Mouse (Mus musculus) heart, postnatal 10 days (tissue): ENCODE results near the gene Slc24a5. TPM values are rescaled to one million over a fixed set of nuclear protein-coding genes. Genes with fewer than 3 reads are reported as not detected.
A peak's percentile ranks its signal among the peaks of the same experiment; 100 is the strongest.
"Not testable (repeated sequence)": the region's sequence is repeated elsewhere in the genome, so short reads cannot be mapped to it uniquely, and the experiment has no call there.

Source experiments
- DNase-seq, 2 experiments: peaks; one replicate each; pipeline ENCODE4 v3.0.0; 2021
- intact Hi-C: fragments of 180-260 bp; cut with DNase I; formaldehyde crosslinking; loops from one replicate; pipeline ENCODE4 v1.15.1; 2025
- total RNA-seq, 2 experiments: library from RNA; stranded (reverse); gene quantifications; 2 replicates each; pipeline ENCODE4 v1.2.3; 2021

The Slc24a5 gene
- total RNA-seq: 1 to 10 TPM in 1 of 2 experiments, under 1 TPM in 1; 0.89 to 1.5 TPM

DNA sequence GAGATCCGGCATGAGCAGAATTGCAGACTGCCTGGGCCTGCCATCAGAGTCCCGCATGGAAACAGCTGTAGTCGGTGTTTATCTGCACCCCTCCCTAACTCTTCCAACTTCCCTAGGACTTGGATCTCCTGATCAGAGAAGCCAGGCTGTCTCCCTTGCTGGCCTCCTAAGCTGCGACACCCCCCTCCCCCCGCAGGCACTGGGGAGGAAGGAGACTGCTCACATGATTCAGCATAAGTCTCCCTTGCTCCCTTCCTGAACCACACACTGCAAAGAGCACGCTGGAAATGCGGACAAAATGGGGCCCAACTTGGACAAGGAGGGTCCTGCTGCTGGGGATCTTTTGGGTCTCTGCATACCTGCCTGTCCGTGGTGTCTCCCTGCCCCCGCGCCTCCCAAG is at the start of gene Slc24a5:
Slc24a5 (plus strand) TSS at position 231 of the 400 bp plus-strand sequence.
- intact Hi-C loops: no loop called here
- peak; percentile 33 to 37 for DNase-seq

DNA sequence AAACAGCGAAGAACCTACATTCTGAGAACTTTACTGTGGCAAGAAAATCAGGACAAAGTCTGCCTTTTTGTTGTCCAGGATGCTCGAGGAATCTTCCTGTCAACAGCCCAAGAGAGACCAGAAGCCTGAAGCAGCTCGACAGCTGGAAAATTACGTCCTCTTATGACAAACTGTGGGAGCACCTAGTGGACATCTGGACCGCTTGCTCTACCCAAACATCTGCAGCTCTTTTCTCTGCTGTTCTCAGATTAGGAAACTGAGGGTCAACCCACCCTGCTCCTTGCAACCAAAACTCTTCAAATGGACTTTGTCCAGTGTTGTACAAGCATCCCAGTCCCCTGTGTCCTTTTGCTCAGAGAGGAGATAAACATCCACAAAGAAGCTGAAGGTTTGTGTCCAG is 43.5 kb upstream of the Slc24a5 start:
- DNase-seq: peak; percentile 58 to 62
- intact Hi-C loops: no loop called here

DNA sequence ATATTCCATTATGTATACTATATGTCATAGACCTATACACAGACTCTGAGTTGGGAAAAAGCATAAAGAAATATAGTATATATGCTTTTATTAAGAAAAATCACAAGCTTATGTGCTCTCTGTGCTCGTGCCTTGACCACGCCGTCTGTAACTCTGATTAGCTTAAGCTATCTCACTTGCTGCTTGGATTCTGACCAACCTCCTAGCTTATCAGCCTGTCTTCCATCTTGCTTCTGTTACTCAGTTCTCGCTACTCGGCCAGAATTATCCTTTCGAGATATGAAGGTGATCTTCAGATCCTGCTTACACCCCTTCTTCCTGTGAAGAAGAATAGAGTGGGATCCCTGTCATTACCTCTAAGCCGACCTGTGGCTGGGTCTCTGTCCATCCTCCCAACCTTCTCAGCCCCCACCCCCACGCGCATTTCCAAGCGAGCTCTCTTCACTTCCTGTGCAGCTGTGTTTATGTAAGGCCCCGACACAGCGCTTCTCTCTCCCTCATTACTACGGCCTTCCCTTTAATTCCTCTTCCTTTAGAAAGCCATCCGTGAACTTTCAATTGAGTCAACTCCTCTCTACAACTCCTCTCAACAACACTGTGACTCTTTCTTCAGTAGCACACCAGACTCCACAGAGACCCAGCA is 41.4 kb upstream of the Slc24a5 start:
- DNase-seq: peak; percentile 21 to 24
- intact Hi-C loops: no loop called here

DNA sequence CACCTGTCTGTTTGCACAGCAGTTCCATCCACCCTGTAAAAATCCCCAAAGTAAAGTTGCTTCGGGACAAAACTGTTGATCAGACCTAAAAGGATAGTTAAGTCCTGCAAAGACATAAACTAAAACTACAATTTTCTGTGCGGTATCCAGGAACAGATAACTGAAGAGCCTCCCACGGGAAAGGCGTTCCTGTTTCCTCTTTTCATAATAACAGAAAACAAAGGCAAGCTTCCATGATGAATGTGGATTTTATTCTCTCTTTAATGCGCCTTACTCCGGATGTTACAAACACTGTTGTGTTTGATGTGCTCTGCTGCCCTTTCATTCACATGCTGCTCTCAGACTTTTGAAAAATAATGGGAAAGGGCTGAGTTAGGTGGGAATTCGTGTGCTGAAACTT is 37.3 kb upstream of the Slc24a5 start:
- intact Hi-C loops: no loop called here
- DNase-seq: no peak

DNA sequence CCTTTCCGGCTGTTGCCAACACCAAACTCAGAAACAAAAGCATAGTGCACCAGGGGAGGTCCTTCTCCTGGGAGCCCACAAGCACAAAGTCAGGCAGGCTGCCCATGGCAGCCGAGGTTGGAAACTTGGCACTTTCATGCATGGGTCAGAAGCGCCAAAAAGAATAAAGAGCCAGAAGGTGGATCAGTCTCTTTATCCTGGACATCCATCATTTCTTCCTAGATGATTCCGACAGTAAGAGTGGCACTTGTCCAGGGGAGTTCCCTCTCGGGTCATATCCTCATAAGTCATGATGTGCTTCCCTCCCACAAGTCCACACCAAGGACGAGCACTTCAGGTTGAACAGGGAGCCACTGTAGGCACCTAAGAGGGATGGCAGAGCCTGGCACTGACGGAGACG is 36.8 kb upstream of the Slc24a5 start:
- intact Hi-C loops: no loop called here
- peak in 1 of 2 experiments; percentile 20 for DNase-seq

DNA sequence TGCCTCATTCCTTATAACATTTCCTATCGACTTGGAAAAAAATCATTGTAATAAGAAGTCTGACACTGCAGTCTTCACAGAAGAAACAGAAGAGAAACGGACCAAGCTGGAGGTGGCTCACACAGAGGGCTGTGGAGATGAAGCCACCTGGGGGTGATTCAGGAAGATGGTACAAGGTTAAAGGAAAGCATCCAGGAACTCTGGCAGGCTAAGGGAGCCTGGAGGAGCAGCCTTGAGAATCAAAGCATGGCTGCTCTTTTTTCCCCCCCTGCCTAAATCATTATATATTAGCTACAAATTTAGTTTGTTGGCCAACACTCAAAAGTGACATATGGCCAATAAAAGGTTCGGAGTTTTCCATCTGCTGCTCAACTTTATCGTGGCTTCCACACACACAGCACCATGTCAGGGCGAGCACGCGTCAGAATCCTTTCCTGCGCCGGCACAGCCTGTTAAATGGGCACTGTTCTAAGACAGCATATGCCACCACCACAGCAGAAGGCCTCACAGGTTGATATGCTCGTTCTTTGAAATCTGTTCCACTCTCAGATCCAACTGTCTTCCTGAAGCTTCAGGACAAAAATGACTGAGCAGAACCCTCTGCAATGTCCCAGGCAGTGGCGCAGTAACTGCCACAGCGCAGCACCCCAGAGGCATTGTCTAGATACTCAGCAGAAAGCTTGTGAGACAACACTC is 36.2 kb upstream of the Slc24a5 start:
- DNase-seq: no peak
- intact Hi-C loops: no loop called here

DNA sequence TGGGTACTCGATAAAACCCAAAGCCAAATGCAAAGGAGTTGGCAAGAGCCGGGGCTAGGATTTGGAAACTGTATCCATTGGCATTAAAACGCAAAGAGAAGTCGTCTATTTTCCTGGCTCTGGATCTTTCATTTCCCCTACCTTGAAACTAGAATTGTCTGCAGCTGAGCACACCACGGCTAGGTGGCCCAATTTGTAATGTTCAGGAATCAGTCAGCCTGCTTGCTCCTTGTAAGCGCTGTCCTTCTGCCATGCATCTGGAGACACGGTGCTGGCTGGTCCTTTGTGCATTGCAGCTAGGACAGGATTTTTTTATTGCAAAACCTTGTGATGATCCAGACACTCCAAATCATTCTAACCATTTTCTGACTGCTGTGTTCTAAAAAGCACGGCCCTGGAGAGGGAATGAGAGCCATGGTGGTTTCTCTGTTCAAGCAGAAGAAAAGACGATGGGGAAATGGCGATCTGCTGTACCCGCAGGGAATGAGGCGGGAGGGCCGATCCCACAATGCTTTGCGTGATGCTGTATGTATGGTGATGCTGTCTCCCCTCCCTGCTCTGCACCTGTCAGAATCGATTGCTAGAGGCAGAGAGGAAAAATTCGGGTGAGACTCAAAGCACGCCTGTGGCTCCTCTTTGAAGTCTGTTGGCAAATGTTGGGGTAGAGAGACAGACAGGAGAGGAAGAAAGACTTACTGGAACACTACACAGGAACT is 35.5 kb upstream of the Slc24a5 start:
- intact Hi-C loops: no loop called here
- DNase-seq: no peak

DNA sequence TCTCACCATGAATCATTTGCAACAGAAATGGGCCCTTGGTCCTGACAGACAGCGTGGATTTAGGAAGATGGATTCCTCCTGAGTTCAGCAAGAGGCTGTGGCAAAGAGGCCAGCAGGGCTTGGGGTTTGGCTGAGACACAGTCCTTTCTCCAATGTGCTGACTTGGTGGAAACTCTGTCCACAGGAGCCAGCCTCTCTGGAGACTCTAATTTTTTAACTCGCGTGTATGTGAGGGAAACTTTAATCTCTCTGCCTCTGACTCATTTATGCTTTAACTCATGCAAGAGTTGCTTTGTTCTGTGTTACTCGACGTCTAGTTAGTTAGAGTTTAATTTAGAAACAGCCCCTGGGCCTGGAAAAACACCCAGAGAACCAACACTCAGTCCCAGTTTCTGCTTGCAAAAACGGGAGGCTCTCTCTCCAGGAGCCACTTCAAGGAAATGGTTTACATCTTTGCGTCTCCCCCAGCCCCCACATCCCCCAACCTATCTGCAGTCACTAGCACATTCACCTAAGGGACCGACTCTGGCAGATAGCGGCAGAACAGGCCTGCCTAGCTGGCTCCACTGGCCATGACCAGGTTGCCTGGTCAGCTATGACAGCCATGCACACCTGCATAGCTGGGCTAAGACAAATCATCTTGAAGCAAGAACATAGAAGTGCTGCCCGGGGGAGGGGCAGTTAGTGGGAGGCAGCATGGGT is 34.7 kb upstream of the Slc24a5 start:
- DNase-seq: no peak
- intact Hi-C loops: no loop called here

DNA sequence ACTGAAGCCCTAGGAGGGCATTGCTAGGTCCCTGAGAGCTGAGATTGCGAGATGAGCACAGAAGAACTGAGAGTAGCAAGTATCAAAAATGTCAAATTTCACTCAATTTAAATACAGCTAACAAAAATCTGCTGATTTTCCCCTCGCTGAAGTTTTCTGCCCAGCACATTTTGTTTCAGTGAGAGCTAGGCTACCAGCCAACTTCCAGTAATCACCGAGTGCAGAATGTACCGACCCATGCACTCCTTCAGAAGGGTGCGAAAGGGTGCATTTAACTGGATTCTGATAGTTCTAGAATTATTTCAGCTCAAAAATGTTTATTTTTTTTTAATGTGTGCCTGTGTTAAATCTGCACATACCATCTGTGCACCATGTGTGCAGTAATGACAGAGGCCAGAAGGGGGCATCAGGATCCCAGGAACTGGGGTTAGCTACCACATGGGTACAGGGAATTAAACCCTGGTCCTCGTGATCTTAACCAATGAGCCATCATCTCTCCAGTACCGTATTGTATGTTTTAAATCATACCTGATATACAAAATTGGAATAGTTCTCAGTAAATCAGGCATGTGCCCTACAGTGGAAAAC is 12.5 kb upstream of the Slc24a5 start:
- DNase-seq: no peak
- intact Hi-C loops: no loop called here

DNA sequence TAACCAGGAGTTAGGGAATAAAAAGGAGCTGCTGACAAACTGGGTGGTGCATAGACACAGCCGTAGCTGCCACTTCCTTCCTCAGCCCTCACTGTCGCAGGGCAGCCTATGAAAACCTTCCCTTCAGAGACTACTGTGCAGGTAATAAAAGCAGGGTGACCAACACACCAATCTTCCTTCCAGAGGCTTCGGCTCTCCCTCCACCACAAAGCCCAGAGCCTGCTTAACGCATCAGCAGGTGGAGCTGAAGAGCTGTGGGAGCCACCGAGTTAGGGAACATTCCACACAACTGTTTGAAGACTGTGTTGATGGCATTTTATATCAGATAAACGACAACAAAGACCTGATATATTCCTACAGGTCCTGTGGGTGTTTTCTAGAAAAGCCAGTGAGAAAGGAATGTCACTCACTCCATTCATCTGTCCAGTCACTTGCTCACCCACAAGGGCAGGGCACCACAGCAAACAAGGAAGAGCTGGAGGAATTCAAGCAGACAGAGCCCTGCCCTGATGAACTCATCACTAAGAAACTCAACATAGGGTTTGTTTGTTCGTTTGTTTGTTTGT is 10.6 kb upstream of the Slc24a5 start:
- intact Hi-C loops: loop anchor here (1.0 kb wide), 1 partner anchor 132 kb away; no protein-coding TSS in a partner anchor
- peak; percentile 21 to 25 for DNase-seq

DNA sequence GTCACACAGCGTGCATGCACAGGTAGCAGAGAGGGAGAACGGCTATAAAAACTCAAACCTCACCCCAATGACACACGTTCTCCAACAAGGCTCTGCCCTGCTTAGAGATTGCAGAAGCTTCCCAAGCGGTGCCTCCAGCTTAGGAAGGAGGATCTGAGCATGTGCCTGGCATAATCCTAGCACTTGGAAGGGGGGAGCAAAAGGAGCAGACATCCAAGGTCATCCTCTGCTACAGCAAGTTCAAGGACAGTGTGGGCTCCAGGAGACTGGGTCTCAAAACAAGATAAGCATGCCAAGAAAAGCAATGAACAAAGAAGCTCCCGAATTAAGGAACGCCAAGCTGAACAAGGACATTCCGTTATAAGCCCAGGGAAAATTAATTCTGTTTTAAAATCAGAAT is 6.5 kb upstream of the Slc24a5 start:
- intact Hi-C loops: no loop called here
- DNase-seq: no peak

DNA sequence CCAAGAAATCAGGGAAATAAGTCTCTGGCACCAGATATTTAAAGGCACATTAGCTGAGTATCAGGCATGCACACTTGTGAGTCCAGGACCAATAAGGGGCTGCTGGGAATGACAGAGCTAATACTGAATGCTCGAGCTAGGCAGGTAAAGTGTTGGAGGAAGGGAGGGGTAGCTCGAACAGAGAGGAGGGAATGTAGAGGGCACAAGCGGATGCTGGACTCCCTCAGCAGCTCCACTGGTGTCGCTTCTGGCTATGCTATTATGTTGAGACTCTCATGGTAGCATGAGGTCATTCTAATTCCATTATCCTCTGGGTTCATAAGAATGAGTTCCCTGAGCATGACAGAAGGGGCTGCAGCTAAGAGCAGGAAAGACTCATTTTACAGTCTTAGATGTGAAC is 5.0 kb upstream of the Slc24a5 start:
- intact Hi-C loops: no loop called here
- DNase-seq: no peak

DNA sequence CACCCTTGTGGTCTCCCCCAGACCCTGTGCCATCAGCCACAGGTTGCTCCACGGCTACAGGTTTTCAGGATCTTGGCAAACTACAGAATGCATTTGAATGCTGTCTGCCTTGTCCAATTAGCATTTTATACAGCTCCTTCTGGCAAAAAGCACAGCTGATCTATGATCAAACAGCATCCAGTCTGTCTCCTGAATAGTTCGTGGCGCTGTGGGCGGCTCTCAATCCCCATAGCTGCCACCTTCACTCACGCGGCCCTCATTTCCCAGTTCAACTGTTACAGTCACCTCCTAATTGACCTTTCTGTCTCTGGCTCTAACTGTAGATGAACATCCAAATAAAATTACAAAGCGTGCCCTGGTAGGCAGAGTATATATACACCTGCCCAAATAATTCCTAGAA is 551 bp upstream of the Slc24a5 start:
- intact Hi-C loops: no loop called here
- DNase-seq: no peak

DNA sequence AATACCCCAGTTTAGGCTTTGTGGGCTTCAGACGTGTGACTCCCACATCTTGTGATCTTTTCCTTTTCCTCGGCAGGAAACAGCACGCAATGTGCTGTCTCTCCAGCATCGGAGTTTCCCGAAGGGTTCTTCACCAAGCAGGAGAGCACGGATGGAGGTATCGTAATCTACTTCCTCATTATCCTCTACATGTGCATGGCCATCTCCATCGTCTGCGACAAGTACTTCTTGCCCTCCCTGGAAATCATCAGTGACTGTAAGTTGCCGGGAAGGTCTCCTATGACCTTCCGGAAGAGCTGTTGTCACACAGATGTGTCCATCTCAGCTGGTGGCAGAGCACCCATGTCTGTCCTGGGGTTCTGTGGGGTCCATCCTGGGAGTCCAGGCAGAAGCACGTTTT is 772 bp downstream of the Slc24a5 start:
- intact Hi-C loops: no loop called here
- DNase-seq: no peak

DNA sequence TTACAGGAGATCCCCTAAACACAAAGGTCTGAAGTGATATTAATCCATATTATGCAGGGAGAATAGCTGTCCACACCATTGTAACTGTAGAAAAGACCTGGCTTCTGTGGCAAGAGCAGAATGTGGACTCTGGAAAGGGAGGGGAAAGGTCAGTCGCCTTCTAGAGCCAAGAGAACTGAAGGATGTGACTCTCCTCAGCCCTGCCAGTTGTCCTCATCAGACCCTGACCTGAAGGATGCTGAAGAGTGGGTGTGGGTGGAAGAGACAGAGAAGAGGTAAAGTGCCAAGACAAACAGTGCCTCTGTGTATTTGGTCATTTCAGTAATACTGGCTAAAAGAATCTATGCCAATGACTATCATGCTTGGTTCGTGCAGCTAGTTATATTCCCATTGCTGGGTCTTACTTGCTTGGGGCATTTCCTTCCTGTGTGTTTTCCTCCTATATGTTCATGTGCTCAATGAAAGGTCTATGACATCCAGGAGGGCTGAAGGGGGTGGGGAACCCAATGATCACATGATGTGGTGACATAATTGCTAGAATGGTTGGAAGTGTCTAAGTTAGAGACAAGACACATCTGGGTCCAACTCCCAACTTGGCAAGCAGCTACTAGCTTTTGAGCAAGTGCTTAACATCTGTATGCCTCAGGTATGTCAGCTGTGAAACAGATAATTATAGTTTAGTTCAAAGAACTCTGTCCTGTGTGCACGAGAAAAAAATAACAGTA is 5.3 kb downstream of the Slc24a5 start:
- intact Hi-C loops: no loop called here
- peak; percentile 57 to 58 for DNase-seq

DNA sequence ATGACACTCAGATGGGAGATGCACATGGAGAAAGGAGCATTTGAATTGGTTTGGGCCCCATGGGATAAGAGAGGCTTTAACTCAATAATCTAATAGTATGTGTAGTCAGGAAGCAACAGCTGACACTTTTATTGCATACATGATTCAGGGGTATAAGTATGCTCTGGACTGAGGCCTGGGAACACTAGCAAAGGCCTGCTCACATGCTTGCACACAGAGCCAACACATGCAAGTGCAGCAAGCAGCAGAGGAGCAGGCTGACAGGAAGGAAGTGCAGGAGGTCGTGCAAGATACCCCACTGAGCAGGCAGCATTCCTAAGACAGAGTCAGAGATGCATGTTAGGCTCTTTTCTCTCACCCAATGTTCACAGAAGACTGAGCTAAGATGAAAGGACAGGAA is 16.0 kb downstream of the Slc24a5 start:
- DNase-seq: no peak
- intact Hi-C loops: no loop called here

DNA sequence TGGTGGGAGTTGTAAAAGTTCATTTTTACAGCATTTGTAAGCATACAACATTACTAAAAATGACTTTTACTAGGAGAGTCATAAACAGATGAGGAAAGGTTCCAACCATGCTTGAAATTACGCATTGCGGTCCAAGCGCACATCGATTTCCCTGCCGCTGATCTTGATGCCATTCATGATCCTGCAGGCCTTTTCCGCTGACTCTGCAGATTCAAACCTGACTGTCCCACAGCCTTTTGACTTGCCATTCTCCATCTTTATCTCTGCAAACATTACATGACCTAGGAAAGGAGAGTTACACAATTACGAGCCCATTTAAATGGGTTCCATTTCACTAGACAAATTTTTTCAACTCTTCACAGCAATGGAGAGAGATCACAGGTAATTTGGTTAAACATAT is 20.8 kb downstream of the Slc24a5 start:
- DNase-seq: no peak
- intact Hi-C loops: no loop called here

DNA sequence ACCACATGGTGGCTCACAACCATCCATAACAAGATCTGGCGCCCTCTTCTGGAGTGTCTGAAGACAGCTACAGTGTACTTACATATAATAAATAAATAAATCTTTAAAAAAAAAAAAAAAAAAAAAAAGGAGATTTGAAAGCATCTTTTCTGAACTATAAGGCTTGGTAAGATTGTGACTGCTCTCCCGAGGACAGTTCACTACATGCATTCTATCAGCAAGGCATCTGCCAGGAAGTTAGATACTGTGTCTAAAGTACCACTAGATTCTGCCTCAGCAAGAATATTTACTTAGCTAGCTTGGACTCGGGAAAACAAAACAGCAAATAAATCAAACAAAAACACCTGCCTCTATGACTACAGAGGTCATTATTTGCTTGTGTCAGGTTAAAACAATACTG is 24.2 kb downstream of the Slc24a5 start:
- DNase-seq, intact Hi-C loops: not testable (repeated sequence)

DNA sequence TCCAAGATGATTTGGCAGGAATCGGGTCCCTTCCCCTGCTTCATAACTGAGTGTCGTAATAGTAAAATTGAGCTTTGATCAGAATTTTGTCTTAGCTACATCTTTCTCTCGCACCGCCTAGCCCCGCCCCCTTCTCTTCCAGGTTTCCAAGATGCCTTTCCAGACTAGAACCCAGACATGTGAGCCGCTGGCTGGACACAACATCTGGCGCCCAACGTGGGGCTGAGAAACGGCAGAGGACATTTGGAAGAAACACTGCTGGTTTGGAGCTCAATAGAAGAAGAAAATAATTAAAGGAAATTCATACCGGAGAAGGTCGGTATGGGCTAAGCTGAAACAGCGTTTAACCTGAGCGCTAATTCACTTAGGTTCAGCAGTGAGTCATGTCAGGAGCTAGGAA is 36.6 kb downstream of the Slc24a5 start:
- DNase-seq, intact Hi-C loops: not testable (repeated sequence)

DNA sequence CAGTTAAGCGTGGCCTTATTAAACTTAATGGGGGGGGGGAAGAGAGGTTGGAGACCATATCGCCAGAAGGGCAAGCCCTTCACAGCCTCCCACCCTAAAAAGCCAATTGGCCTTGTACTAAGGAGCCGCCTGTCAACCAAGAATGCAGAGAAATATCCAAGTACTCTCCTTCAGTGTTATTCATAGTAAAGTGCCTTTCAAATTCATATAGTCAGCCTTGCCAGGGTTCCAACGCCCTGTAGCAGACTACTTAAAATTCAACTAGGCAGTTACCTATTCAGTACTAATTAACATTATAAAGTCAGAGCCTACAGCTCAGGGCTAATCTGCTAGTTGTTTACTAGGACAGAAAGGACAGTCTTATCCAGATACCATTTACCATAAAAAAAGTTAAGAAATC is 38.6 kb downstream of the Slc24a5 start:
- DNase-seq, intact Hi-C loops: not testable (repeated sequence)
